Mouse (Mus musculus) liver, embryonic 14.5 days (tissue): ENCODE results near the gene Slc6a17.

Experiments used
- CTCF ChIP-seq: IDR thresholded peaks from 2 replicates; pipeline ENCODE4 v1.5.1; 2016; ENCODE audit warnings: antibody characterized with exemption, low read depth, control low read depth
- EP300 ChIP-seq: IDR thresholded peaks from 2 replicates; pipeline ENCODE4 v1.6.1; 2016; ENCODE audit warnings: antibody characterized with exemption, low read depth

GRCm38 (mm10) chr3:107516776-107517630, 815 bp downstream of the Slc6a17 start:
- no peak for TF ChIP-seq CTCF
- TF ChIP-seq EP300, result no peak
